Mouse (Mus musculus): ENCODE data around the gene Me1.

DNA sequence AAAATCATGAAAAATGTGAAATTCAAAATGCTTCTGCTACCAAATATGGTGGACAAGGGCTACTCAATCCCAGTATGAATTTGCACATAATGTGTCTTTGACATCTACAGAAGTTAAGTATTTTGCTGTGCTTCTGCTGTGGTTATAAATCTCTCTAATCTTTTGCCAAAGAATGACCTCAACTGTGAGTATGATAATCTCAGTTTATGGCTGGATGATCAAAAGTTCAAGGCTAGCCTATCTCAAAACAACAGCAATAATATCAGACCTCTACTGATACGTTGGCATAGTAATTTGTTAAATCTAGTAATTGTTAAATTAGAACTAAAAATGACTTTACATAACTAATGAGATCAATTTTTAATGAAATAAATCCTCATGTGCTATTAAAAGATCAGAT is 80.0 kb downstream of the Me1 start:
- TF ChIP-seq EP300 (optimal IDR thresholded peaks at IDR 0.05), result no peak
- TF ChIP-seq CTCF (IDR thresholded peaks at IDR 0.05; ENCODE audit: low read depth), result no peak

Measured in stomach, postnatal 0 days (tissue).